9 mouse cellular contexts compared by ENCODE assay signal in genomic region chr15:85969707-85970153, GRCm38 (mm10).
DNase-seq lines count a peak whose midpoint lies in the region; ATAC-seq lines count a peak whose summit lies in the region.
"Had no signal": no experiment of that assay in that cellular context is flagged by ENCODE, and none has a peak within 500 bp of the region (broad histone marks: within the 10 kb centered on the region; RNA-seq: fewer than 3 reads in every experiment).

No protein-coding gene starts in this region.

- peak overlapping the region; percentile 75 for H3K27ac ChIP-seq in forebrain, embryonic 13.5 days
- no peak overlapping the region for H3K27ac ChIP-seq in intestine, embryonic 14.5 days (ENCODE audit: low read depth)

- no peak overlapping the region for H3K9ac ChIP-seq in forebrain, embryonic 13.5 days
- no peak overlapping the region for H3K9ac ChIP-seq in intestine, embryonic 14.5 days (ENCODE audit: low read length)

- no peak overlapping the region for H3K4me2 ChIP-seq in forebrain, embryonic 13.5 days
- no peak overlapping the region for H3K4me2 ChIP-seq in intestine, embryonic 14.5 days (ENCODE audit: low read length)

- 44% methylated on average over 3 of the region's 3 CpGs for WGBS in forebrain, embryonic 13.5 days
- WGBS in intestine, embryonic 14.5 days, result 42% methylated on average over 3 of the region's 3 CpGs

- H3K4me3 ChIP-seq in forebrain, embryonic 13.5 days, result no peak overlapping the region
- H3K4me3 ChIP-seq in intestine, embryonic 14.5 days (ENCODE audit: low read depth, low read length), result no peak overlapping the region
- H3K4me3 ChIP-seq: myocyte had no signal

- H3K9me3 ChIP-seq in forebrain, embryonic 13.5 days (replicated peaks), result no peaks in the 10 kb centered on the region
- H3K9me3 ChIP-seq in intestine, embryonic 14.5 days (ENCODE audit: control insufficient read depth, low read length), result no peaks in the 10 kb centered on the region

- H3K36me3 ChIP-seq in forebrain, embryonic 13.5 days (ENCODE audit: poor library complexity, severe bottlenecking), result no peaks in the 10 kb centered on the region
- H3K36me3 ChIP-seq in intestine, embryonic 14.5 days (ENCODE audit: control insufficient read depth, insufficient read depth, low read length), result no peaks in the 10 kb centered on the region

- H3K27me3 ChIP-seq in forebrain, embryonic 13.5 days, result no peaks in the 10 kb centered on the region
- H3K27me3 ChIP-seq in intestine, embryonic 14.5 days (replicated peaks; ENCODE audit: control insufficient read depth, insufficient read depth, low read length), result no peaks in the 10 kb centered on the region

- peak; percentile 55 to 64 for DNase-seq in cerebellum, postnatal 10 days
- DNase-seq in cerebellum, adult 9-11 months, result no peak
- DNase-seq in MEL-GATA-1-ER (ENCODE audit: extremely low read depth, low read depth), result peak; percentile 64
- DNase-seq in intestine, embryonic 14.5 days (ENCODE audit: low spot score), result peak; percentile 71
- peak; percentile 85 for DNase-seq in lung, postnatal 10 days
- no peak for DNase-seq in c-Kit-positive CD71-positive TER-119-positive erythroid progenitor cells, embryonic 14.5 days (ENCODE audit: low spot score)
- no peak for DNase-seq in right cerebral cortex, postnatal 14 days

- ATAC-seq in forebrain, embryonic 13.5 days, result peak; percentile 81
- ATAC-seq in intestine, embryonic 14.5 days (replicated peaks; ENCODE audit: low FRiP score, low TSS enrichment, low read depth), result peak; percentile 57

- H3K4me1 ChIP-seq in forebrain, embryonic 13.5 days, result peaks cover 53% of the 10 kb centered on the region
- peaks cover 16% of the 10 kb centered on the region for H3K4me1 ChIP-seq in intestine, embryonic 14.5 days (replicated peaks; ENCODE audit: control insufficient read depth, insufficient read depth, low read length)

Comparison
In these comparisons a context has a peak if more than half of its experiments do, and no peak if none do; other contexts are left out.
1. DNase-seq: peak in cerebellum, postnatal 10 days (2 of 2), MEL-GATA-1-ER (single experiment), intestine, embryonic 14.5 days (single experiment) and lung, postnatal 10 days (single experiment); none in cerebellum, adult 9-11 months (single experiment), c-Kit-positive CD71-positive TER-119-positive erythroid progenitor cells, embryonic 14.5 days (single experiment) and right cerebral cortex, postnatal 14 days (single experiment).